Comparison of ENCODE assay signal across 7 mouse cellular contexts in genomic region chr3:104770035-104770434, GRCm38 (mm10). TPM values are rescaled to one million over a fixed set of nuclear protein-coding genes. Genes with fewer than 3 reads are reported as not detected.
DNase-seq lines count a peak whose midpoint lies in the region; ATAC-seq and TF ChIP-seq lines count a peak whose summit lies in the region.

No protein-coding gene starts in this region.

- no peak for ATAC-seq in kidney, postnatal 0 days (replicated peaks; ENCODE audit: low FRiP score, low read depth)
- ATAC-seq in embryonic facial prominence, embryonic 11.5 days (replicated peaks; ENCODE audit: insufficient number of reproducible peaks, low FRiP score, low TSS enrichment, low read depth) = no peak

- no peak overlapping the region for H3K4me2 ChIP-seq in kidney, postnatal 0 days (ENCODE audit: low read length)
- no peak overlapping the region for H3K4me2 ChIP-seq in embryonic facial prominence, embryonic 11.5 days (ENCODE audit: low read depth, low read length)

- H3K27ac ChIP-seq in kidney, postnatal 0 days = no peak overlapping the region
- no peak overlapping the region for H3K27ac ChIP-seq in embryonic facial prominence, embryonic 11.5 days (replicated peaks; ENCODE audit: low read depth, low read length)

- no peaks in the 10 kb centered on the region for H3K4me1 ChIP-seq in kidney, postnatal 0 days (replicated peaks; ENCODE audit: insufficient read depth, low read length)
- no peaks in the 10 kb centered on the region for H3K4me1 ChIP-seq in embryonic facial prominence, embryonic 11.5 days (ENCODE audit: control insufficient read depth, insufficient read depth, low read length)

- 58% methylated on average over 10 of the region's 10 CpGs for WGBS in kidney, postnatal 0 days
- WGBS in embryonic facial prominence, embryonic 11.5 days = 60% methylated on average over 10 of the region's 10 CpGs

- H3K36me3 ChIP-seq in kidney, postnatal 0 days (ENCODE audit: insufficient read depth, low read length) = no peaks in the 10 kb centered on the region
- H3K36me3 ChIP-seq in embryonic facial prominence, embryonic 11.5 days (replicated peaks; ENCODE audit: control insufficient read depth, insufficient read depth, low read depth, low read length) = no peaks in the 10 kb centered on the region

- TF ChIP-seq CTCF in kidney, postnatal 0 days (IDR thresholded peaks at IDR 0.05; ENCODE audit: low read depth) = peak; percentile 83

- H3K9me3 ChIP-seq in kidney, postnatal 0 days (replicated peaks; ENCODE audit: low read length) = no peaks in the 10 kb centered on the region
- no peaks in the 10 kb centered on the region for H3K9me3 ChIP-seq in embryonic facial prominence, embryonic 11.5 days (replicated peaks; ENCODE audit: control insufficient read depth, low read length)

- H3K9ac ChIP-seq in kidney, postnatal 0 days (ENCODE audit: low read depth, low read length) = no peak overlapping the region
- no peak overlapping the region for H3K9ac ChIP-seq in embryonic facial prominence, embryonic 11.5 days (replicated peaks; ENCODE audit: low read length)

- peak; percentile 56 for DNase-seq in kidney, postnatal 0 days (ENCODE audit: low spot score)
- DNase-seq in kidney, adult 8-10 months = no peak
- peak; percentile 43 to 44 for DNase-seq in B cell, adult 2 months
- DNase-seq in ES-CJ7 (ENCODE audit: low read depth, low spot score) = peak; percentile 76
- peak; percentile 50 for DNase-seq in embryonic facial prominence, embryonic 11.5 days (ENCODE audit: low spot score)
- peak; percentile 69 for DNase-seq in naive thymus-derived CD4-positive, alpha-beta T cell, adult 2 months (ENCODE audit: low read depth)
- no peak for DNase-seq in frontal cortex, adult 2 months (ENCODE audit: extremely low spot score in 1 of 2, low spot score in 1 of 2)

- H3K4me3 ChIP-seq in kidney, postnatal 0 days (replicated peaks; ENCODE audit: low read depth, low read length) = no peak overlapping the region
- no peak overlapping the region for H3K4me3 ChIP-seq in embryonic facial prominence, embryonic 11.5 days (ENCODE audit: low read depth, low read length)

- no peaks in the 10 kb centered on the region for H3K27me3 ChIP-seq in kidney, postnatal 0 days (ENCODE audit: insufficient read depth, low read length)
- no peaks in the 10 kb centered on the region for H3K27me3 ChIP-seq in embryonic facial prominence, embryonic 11.5 days (ENCODE audit: control insufficient read depth, insufficient read depth, low read length)

RNA-seq across cellular contexts. Expression of gene Ppm1j, which starts 10.8 kb away (rescaled TPM):
- 4.8 and 7.7 TPM in 2 replicates for polyA plus RNA-seq in kidney, postnatal 0 days (2015; fragmentation: Nextera tagmentation; extraction: Ambion mirVana)
- 1.2 and 2.1 TPM in 2 replicates for polyA plus RNA-seq in embryonic facial prominence, embryonic 11.5 days (2014; fragmentation: Nextera tagmentation; extraction: Ambion mirVana)
- polyA plus RNA-seq in frontal cortex, adult 2 months (2012; rRNA removed) = 15.8 and 15.9 TPM in 2 replicates

RNA-seq across cellular contexts. Expression of gene Fam19a3, which starts 11.6 kb away (rescaled TPM):
- polyA plus RNA-seq in kidney, postnatal 0 days (2015; fragmentation: Nextera tagmentation; extraction: Ambion mirVana) = 0.07 and 0.10 TPM in 2 replicates
- 0.13 TPM in 1 of 2 replicates, not detected in the other for polyA plus RNA-seq in embryonic facial prominence, embryonic 11.5 days (2014; fragmentation: Nextera tagmentation; extraction: Ambion mirVana)
- polyA plus RNA-seq in frontal cortex, adult 2 months (2012; rRNA removed) = 2.6 and 3.5 TPM in 2 replicates

RNA-seq across cellular contexts. Expression of gene Rhoc, which starts 18.1 kb away (rescaled TPM):
- polyA plus RNA-seq in kidney, postnatal 0 days (2015; fragmentation: Nextera tagmentation; extraction: Ambion mirVana) = 119 and 128 TPM in 2 replicates
- polyA plus RNA-seq in embryonic facial prominence, embryonic 11.5 days (2014; fragmentation: Nextera tagmentation; extraction: Ambion mirVana) = 127 and 129 TPM in 2 replicates
- polyA plus RNA-seq in frontal cortex, adult 2 months (2012; rRNA removed) = 30.8 and 42.7 TPM in 2 replicates

RNA-seq across cellular contexts. Expression of gene Mov10, which starts 48.3 kb away (rescaled TPM):
- 38.4 and 42.6 TPM in 2 replicates for polyA plus RNA-seq in kidney, postnatal 0 days (2015; fragmentation: Nextera tagmentation; extraction: Ambion mirVana)
- polyA plus RNA-seq in embryonic facial prominence, embryonic 11.5 days (2014; fragmentation: Nextera tagmentation; extraction: Ambion mirVana) = 36.4 and 47.8 TPM in 2 replicates
- 15.0 TPM in 2 replicates for polyA plus RNA-seq in frontal cortex, adult 2 months (2012; rRNA removed)

Comparison
In these comparisons a context has a peak if more than half of its experiments do, and no peak if none do; other contexts are left out.
1. DNase-seq: peak in kidney, postnatal 0 days (single experiment), B cell, adult 2 months (2 of 2), ES-CJ7 (single experiment), embryonic facial prominence, embryonic 11.5 days (single experiment) and naive thymus-derived CD4-positive, alpha-beta T cell, adult 2 months (single experiment); none in kidney, adult 8-10 months (0 of 2) and frontal cortex, adult 2 months (0 of 2).